Mouse (Mus musculus) lung, adult 2 months (tissue): ENCODE measurements around the gene Zbtb42.

Experiments used
- CTCF ChIP-seq: fragments of 200-500 bp; IDR thresholded peaks from 2 replicates; pipeline ENCODE4 v1.5.1; 2011; ENCODE audit warnings: mild to moderate bottlenecking, low read length, control low read depth; ENCODE audit not compliant: insufficient read depth
- POLR2A ChIP-seq: fragments of 200-500 bp; IDR thresholded peaks from 2 replicates; pipeline ENCODE4 v1.6.1; 2011; ENCODE audit warnings: low read depth, mild to moderate bottlenecking, control low read depth, low read length, borderline replicate concordance; ENCODE audit errors: extremely low read depth

DNA sequence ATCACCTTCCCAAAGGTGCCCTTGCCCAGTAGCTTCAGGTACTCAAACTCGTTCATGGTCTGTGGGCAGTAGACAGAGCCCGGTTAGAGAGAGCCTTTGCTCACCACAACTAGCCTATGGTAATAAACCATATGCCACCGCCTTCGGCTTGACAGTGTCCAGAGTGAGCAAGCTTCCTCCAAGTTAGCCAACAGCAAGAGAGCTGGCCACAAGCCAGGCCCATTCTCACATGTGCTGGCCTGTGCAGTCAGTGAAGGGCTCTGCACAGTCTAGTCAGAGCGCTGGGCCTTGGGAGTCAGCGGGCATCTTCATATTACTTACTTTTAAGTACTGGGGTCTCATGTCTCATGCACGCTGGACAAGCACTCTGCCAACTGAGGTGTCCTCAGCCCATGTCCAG, 20.0 kb upstream of the Zbtb42 start:
- TF ChIP-seq POLR2A (no peak), CTCF (no peak)
